ENCODE assay signal across 24 mouse cellular contexts in the genomic region with DNA sequence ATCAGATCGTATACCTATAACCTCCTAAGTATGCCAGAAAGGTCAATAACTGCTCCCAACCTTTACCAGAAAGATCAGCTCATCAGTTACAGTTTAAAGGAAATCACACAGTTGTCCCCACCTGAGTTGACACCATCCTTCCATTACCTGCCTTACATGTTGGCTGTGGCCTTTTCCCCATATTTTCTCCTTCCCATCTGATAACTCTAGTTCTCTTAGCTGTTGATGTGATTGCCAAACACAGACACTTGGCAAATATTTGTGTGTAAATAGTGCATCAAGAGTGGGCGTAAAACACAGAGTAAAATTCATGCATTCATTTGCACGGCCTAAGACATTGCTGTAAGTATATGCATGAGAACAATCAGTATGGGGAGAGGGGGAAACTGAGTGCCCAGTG.
"Had no signal": no experiment of that assay in that cellular context is flagged by ENCODE, and none has a peak within 500 bp of the region (broad histone marks: within the 10 kb centered on the region; RNA-seq: fewer than 3 reads in every experiment).

No protein-coding gene starts in this region.

- DNase-seq: cerebellum, adult 2 months; cerebellum, adult 8-10 months; cerebellum, adult 9-10 months; cerebellum, postnatal 25 days; cerebellum, postnatal 36 days; embryo, embryonic 11 days; forebrain, postnatal 0 days; gastrocnemius, adult 2 months; gastrocnemius, postnatal 10 days; gastrocnemius, postnatal 14 days; gastrocnemius, postnatal 25 days; gastrocnemius, postnatal 36 days; heart, adult 18-20 months had no signal

- H3K27me3 ChIP-seq: embryonic facial prominence, embryonic 12.5 days; embryonic facial prominence, embryonic 13.5 days; embryonic facial prominence, embryonic 15.5 days; forebrain, embryonic 15.5 days had no signal

- H3K9me3 ChIP-seq: embryonic facial prominence, embryonic 10.5 days; embryonic facial prominence, embryonic 12.5 days; embryonic facial prominence, embryonic 13.5 days; embryonic facial prominence, embryonic 15.5 days; forebrain, embryonic 10.5 days; forebrain, embryonic 12.5 days; forebrain, embryonic 13.5 days; forebrain, embryonic 15.5 days had no signal

- H3K4me3 ChIP-seq: embryonic facial prominence, embryonic 10.5 days; embryonic facial prominence, embryonic 12.5 days; embryonic facial prominence, embryonic 13.5 days; embryonic facial prominence, embryonic 15.5 days; erythroblast, embryonic 14.5 days; forebrain, embryonic 10.5 days; forebrain, embryonic 12.5 days; forebrain, embryonic 13.5 days; forebrain, embryonic 15.5 days; gastrocnemius, adult 2 months had no signal

- H3K9ac ChIP-seq: embryonic facial prominence, embryonic 12.5 days; embryonic facial prominence, embryonic 13.5 days; embryonic facial prominence, embryonic 15.5 days; forebrain, embryonic 12.5 days; forebrain, embryonic 13.5 days; forebrain, embryonic 15.5 days; forebrain, postnatal 0 days had no signal

- H3K27ac ChIP-seq: embryonic facial prominence, embryonic 10.5 days; embryonic facial prominence, embryonic 12.5 days; embryonic facial prominence, embryonic 13.5 days; embryonic facial prominence, embryonic 15.5 days; forebrain, embryonic 12.5 days; forebrain, embryonic 13.5 days; forebrain, embryonic 15.5 days; gastrocnemius, adult 2 months had no signal

- H3K4me2 ChIP-seq: embryonic facial prominence, embryonic 12.5 days; embryonic facial prominence, embryonic 13.5 days; embryonic facial prominence, embryonic 15.5 days; forebrain, embryonic 12.5 days; forebrain, embryonic 13.5 days; forebrain, embryonic 15.5 days had no signal

- ATAC-seq: forebrain, embryonic 13.5 days; forebrain, embryonic 14.5 days; forebrain, embryonic 15.5 days; forebrain, embryonic 16.5 days; forebrain, postnatal 0 days had no signal

- H3K36me3 ChIP-seq: embryonic facial prominence, embryonic 10.5 days; embryonic facial prominence, embryonic 12.5 days; embryonic facial prominence, embryonic 13.5 days; embryonic facial prominence, embryonic 15.5 days; forebrain, embryonic 10.5 days; forebrain, embryonic 12.5 days; forebrain, embryonic 15.5 days had no signal
